8 mouse cellular contexts compared by ENCODE assay signal in the genomic region with DNA sequence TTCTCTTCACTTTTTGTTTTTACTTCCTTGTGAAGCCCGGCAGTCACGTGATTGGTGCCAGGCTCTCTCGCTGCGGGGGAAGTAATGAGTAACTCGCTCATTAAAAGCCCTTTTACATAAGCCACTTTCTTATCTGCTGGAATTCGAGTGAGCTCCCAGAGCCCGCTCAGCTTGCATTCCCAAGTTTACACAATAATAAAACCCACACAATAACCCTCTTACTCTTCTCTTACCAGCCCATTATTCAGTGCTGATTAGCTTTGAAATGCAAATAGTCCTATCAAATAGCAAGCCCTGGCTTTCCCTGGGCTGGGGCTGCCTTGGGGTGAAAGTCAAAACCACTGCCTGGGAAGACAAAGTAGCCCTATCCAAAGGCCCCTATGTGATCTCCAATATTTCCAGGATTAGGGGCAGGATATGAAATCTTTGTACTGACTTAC. TPM values are rescaled to one million over a fixed set of nuclear protein-coding genes. Genes with fewer than 3 reads are reported as not detected.
DNase-seq lines count a peak whose midpoint lies in the region; ATAC-seq and TF ChIP-seq lines count a peak whose summit lies in the region.

No protein-coding gene starts in this region.

- H3ac ChIP-seq in myocyte (ENCODE audit: control insufficient read depth, insufficient read length) = no peak overlapping the region

- no peaks in the 10 kb centered on the region for H3K36me3 ChIP-seq in embryonic facial prominence, embryonic 15.5 days
- no peaks in the 10 kb centered on the region for H3K36me3 ChIP-seq in heart, embryonic 16.5 days (ENCODE audit: control insufficient read depth, insufficient read depth)
- no peaks in the 10 kb centered on the region for H3K36me3 ChIP-seq in liver, embryonic 14.5 days (replicated peaks; ENCODE audit: control insufficient read depth, insufficient read depth, low read depth)
- no peaks in the 10 kb centered on the region for H3K36me3 ChIP-seq in myocyte (ENCODE audit: control insufficient read depth, insufficient read depth)

- no peaks in the 10 kb centered on the region for H3K9me3 ChIP-seq in embryonic facial prominence, embryonic 15.5 days (replicated peaks)
- no peaks in the 10 kb centered on the region for H3K9me3 ChIP-seq in heart, embryonic 16.5 days (replicated peaks; ENCODE audit: control insufficient read depth, low read length)
- no peaks in the 10 kb centered on the region for H3K9me3 ChIP-seq in liver, embryonic 14.5 days (ENCODE audit: control insufficient read depth, low read length)

- no peak overlapping the region for H3K27ac ChIP-seq in embryonic facial prominence, embryonic 15.5 days (replicated peaks)
- peak overlapping the region; percentile 90 for H3K27ac ChIP-seq in heart, embryonic 16.5 days (ENCODE audit: low read length)
- no peak overlapping the region for H3K27ac ChIP-seq in liver, embryonic 14.5 days

- peaks cover 12% of the 10 kb centered on the region for H3K4me1 ChIP-seq in embryonic facial prominence, embryonic 15.5 days
- peaks cover 15% of the 10 kb centered on the region for H3K4me1 ChIP-seq in heart, embryonic 16.5 days (ENCODE audit: control insufficient read depth, insufficient read depth, low read length)
- peaks cover 0 to 17% of the 10 kb centered on the region in 2 experiments; a peak in 3 of 4 replicates for H3K4me1 ChIP-seq in liver, embryonic 14.5 days (replicated peaks; ENCODE audit: control insufficient read depth in 2 of 2, insufficient read depth in 2 of 2, low read length in 1 of 2)

- TF ChIP-seq CTCF in liver, embryonic 14.5 days (IDR thresholded peaks at IDR 0.05; ENCODE audit: low read depth) = no peak

- peak; percentile 69 for DNase-seq in CD4-positive, CD25-positive, alpha-beta regulatory T cell, adult 2 months (ENCODE audit: low read depth, low spot score)
- DNase-seq in adrenal gland, adult 8-10 months = peak; percentile 49
- peak; percentile 77 for DNase-seq in kidney, postnatal 10 days
- DNase-seq in liver, embryonic 14.5 days (ENCODE audit: low read depth in 3 of 3, low spot score in 3 of 3) = peak in 1 of 3 experiments; percentile 13
- peak; percentile 23 for DNase-seq in thymus, postnatal 25 days

- ATAC-seq in embryonic facial prominence, embryonic 15.5 days (ENCODE audit: insufficient number of reproducible peaks, low FRiP score, low TSS enrichment, low read depth) = peak; percentile 60; the same call in 1 of the 2 replicates
- ATAC-seq in heart, embryonic 16.5 days (replicated peaks; ENCODE audit: extremely low read depth, insufficient read depth, low FRiP score) = peak; percentile 84
- no peak for ATAC-seq in liver, embryonic 14.5 days (ENCODE audit: insufficient read depth)

- no peaks in the 10 kb centered on the region for H3K79me2 ChIP-seq in myocyte (ENCODE audit: control insufficient read depth, insufficient read depth)

- TF ChIP-seq EP300 in liver, embryonic 14.5 days (IDR thresholded peaks at IDR 0.05; ENCODE audit: low read depth) = no peak

- TF ChIP-seq POLR2A in myocyte (IDR thresholded peaks at IDR 0.05; ENCODE audit: insufficient read length, low read depth) = no peak

- 0% methylated on average over 7 of the region's 7 CpGs for WGBS in embryonic facial prominence, embryonic 15.5 days
- WGBS in heart, embryonic 16.5 days = 1% methylated on average over 7 of the region's 7 CpGs
- under 1% methylated on average over 7 of the region's 7 CpGs for WGBS in liver, embryonic 14.5 days (ENCODE audit: insufficient replicate concordance)

- no peaks in the 10 kb centered on the region for H3K27me3 ChIP-seq in embryonic facial prominence, embryonic 15.5 days
- H3K27me3 ChIP-seq in heart, embryonic 16.5 days (ENCODE audit: control insufficient read depth, insufficient read depth, low read length) = no peaks in the 10 kb centered on the region
- no peaks in the 10 kb centered on the region for H3K27me3 ChIP-seq in liver, embryonic 14.5 days (ENCODE audit: control insufficient read depth, insufficient read depth, low read length)
- no peaks in the 10 kb centered on the region for H3K27me3 ChIP-seq in myocyte (ENCODE audit: control insufficient read depth, insufficient read depth, insufficient read length)

- H3K4me3 ChIP-seq in embryonic facial prominence, embryonic 15.5 days (replicated peaks) = peak overlapping the region; percentile 41
- peak overlapping the region; percentile 60 for H3K4me3 ChIP-seq in heart, embryonic 16.5 days (ENCODE audit: low read length)
- peak overlapping the region; percentile 42 to 46 for H3K4me3 ChIP-seq in liver, embryonic 14.5 days (ENCODE audit: insufficient read depth in 1 of 2, low read depth in 2 of 2, low read length in 2 of 2)
- no peak overlapping the region for H3K4me3 ChIP-seq in myocyte

- peak overlapping the region; percentile 58 for H3K4me2 ChIP-seq in embryonic facial prominence, embryonic 15.5 days (replicated peaks)
- peak overlapping the region; percentile 80 for H3K4me2 ChIP-seq in heart, embryonic 16.5 days (ENCODE audit: low read depth, low read length)
- peak overlapping the region; percentile 52 for H3K4me2 ChIP-seq in liver, embryonic 14.5 days (ENCODE audit: low read depth)
- peak overlapping the region; percentile 70 for H3K4me2 ChIP-seq in myocyte (ENCODE audit: low read depth)

- no peak overlapping the region for H3K9ac ChIP-seq in embryonic facial prominence, embryonic 15.5 days
- H3K9ac ChIP-seq in heart, embryonic 16.5 days (ENCODE audit: low read length) = peak overlapping the region; percentile 81
- peak overlapping the region; percentile 23; the same call in 1 of the 2 replicates for H3K9ac ChIP-seq in liver, embryonic 14.5 days (replicated peaks)

TF ChIP-seq in myocyte, 11 proteins besides CTCF, POLR2A, EP300 and RAD21:
- no peak for TF ChIP-seq MAX (IDR thresholded peaks at IDR 0.05; ENCODE audit: low read depth)
- peak; percentile 81 for TF ChIP-seq USF1 (IDR thresholded peaks at IDR 0.05; ENCODE audit: low read depth)

RNA-seq across cellular contexts. Expression of a gene that starts 36.1 kb away (rescaled TPM):
- total RNA-seq in adrenal gland, adult 8-10 months (2022) = 10 to 100 TPM in 2 of 4 experiments, 1 to 10 TPM in 2; 2.0 to 18.4 (median 9.3) TPM
- polyA plus RNA-seq in embryonic facial prominence, embryonic 15.5 days (2015; fragmentation: Nextera tagmentation; extraction: Ambion mirVana) = 18.2 and 20.3 TPM in 2 replicates
- 25.8 and 28.5 TPM in 2 replicates for polyA plus RNA-seq in heart, embryonic 16.5 days (2015; fragmentation: Nextera tagmentation; extraction: Ambion mirVana)
- 6.0 and 7.7 TPM in 2 replicates for polyA plus RNA-seq in liver, embryonic 14.5 days (2012; rRNA removed)
- polyA plus RNA-seq in liver, embryonic 14.5 days (2014; fragmentation: Nextera tagmentation; extraction: Ambion mirVana) = 11.7 and 12.4 TPM in 2 replicates
- polyA plus RNA-seq in myocyte (2012; fragmentation: generic; extraction: Trizol) = 0.67 TPM
